Mouse (Mus musculus): ENCODE data around the gene Tex21. TPM values are rescaled to one million over a fixed set of nuclear protein-coding genes. Genes with fewer than 3 reads are reported as not detected.

Tex21 gene
- polyA plus RNA-seq, 2 experiments, result 0.06 to 0.19 TPM

- Histone ChIP-seq H3K4me2 (replicated peaks; ENCODE audit: low read depth, low read length, severe bottlenecking) (no peak overlapping the region), H3K4me1 (ENCODE audit: control insufficient read depth, insufficient read depth, low read length) (0 out of 2 replicates have a peak, but pooled peaks cover 4% of the 10 kb centered on the region), H3K36me3 (ENCODE audit: control insufficient read depth, insufficient read depth, low read length) (peaks cover 54% of the 10 kb centered on the region), H3K27me3 (ENCODE audit: control insufficient read depth, insufficient read depth, low read length) (no peaks in the 10 kb centered on the region), H3K9ac (ENCODE audit: low read depth, low read length, severe bottlenecking) (no peak overlapping the region), H3K9me3 (ENCODE audit: control insufficient read depth, low read length) (no peaks in the 10 kb centered on the region), H3K4me3 (replicated peaks; ENCODE audit: low read length) (no peak overlapping the region), H3K27ac (replicated peaks; ENCODE audit: low read depth, low read length) (no peak overlapping the region)
- TF ChIP-seq POLR2A (IDR thresholded peaks at IDR 0.05; ENCODE audit: borderline replicate concordance, extremely low read depth, insufficient read depth, insufficient read length), result no peak
- no peak for ATAC-seq (ENCODE audit: low FRiP score, low read depth)
- 78% methylated on average over 6 of the region's 6 CpGs for WGBS
- DNase-seq (ENCODE audit: low spot score), result no peak
Observed at GRCm38 (mm10) chr12:76285418-76285817, 38.9 kb upstream of the Tex21 start.

GRCm38 (mm10) chr12:76282532-76283173 lies 36.1 kb upstream of the Tex21 start:
- Histone ChIP-seq H3K27me3 (ENCODE audit: control insufficient read depth, insufficient read depth, low read length) (no peaks in the 10 kb centered on the region), H3K4me2 (replicated peaks; ENCODE audit: low read depth, low read length, severe bottlenecking) (no peak overlapping the region), H3K36me3 (ENCODE audit: control insufficient read depth, insufficient read depth, low read length) (peaks cover 42% of the 10 kb centered on the region), H3K4me1 (ENCODE audit: control insufficient read depth, insufficient read depth, low read length) (0 out of 2 replicates have a peak, but pooled peaks cover 4% of the 10 kb centered on the region), H3K4me3 (replicated peaks; ENCODE audit: low read length) (no peak overlapping the region), H3K9ac (ENCODE audit: low read depth, low read length, severe bottlenecking) (no peak overlapping the region), H3K9me3 (ENCODE audit: control insufficient read depth, low read length) (no peaks in the 10 kb centered on the region), H3K27ac (replicated peaks; ENCODE audit: low read depth, low read length) (no peak overlapping the region)
- ATAC-seq (ENCODE audit: low FRiP score, low read depth) (no peak), DNase-seq (ENCODE audit: low spot score) (no peak)
- 90% methylated on average over 17 of the region's 17 CpGs for WGBS
- no peak for TF ChIP-seq POLR2A (IDR thresholded peaks at IDR 0.05; ENCODE audit: borderline replicate concordance, extremely low read depth, insufficient read depth, insufficient read length)

GRCm38 (mm10) chr12:76282132-76282531 lies 35.6 kb upstream of the Tex21 start:
- DNase-seq (ENCODE audit: low spot score), result peak; percentile 64
- WGBS, result 56% methylated on average over 4 of the region's 4 CpGs
- no peak overlapping the region for H3K4me3 ChIP-seq (replicated peaks; ENCODE audit: low read length)
- TF ChIP-seq POLR2A (IDR thresholded peaks at IDR 0.05; ENCODE audit: borderline replicate concordance, extremely low read depth, insufficient read depth, insufficient read length), result no peak
- peak; percentile 47; the same call in 1 of the 2 replicates for ATAC-seq (ENCODE audit: low FRiP score, low read depth)
- 0 out of 2 replicates have a peak, but pooled peaks cover 4% of the 10 kb centered on the region for H3K4me1 ChIP-seq (ENCODE audit: control insufficient read depth, insufficient read depth, low read length)
- H3K27ac ChIP-seq (replicated peaks; ENCODE audit: low read depth, low read length), result no peak overlapping the region
- H3K4me2 ChIP-seq (replicated peaks; ENCODE audit: low read depth, low read length, severe bottlenecking), result no peak overlapping the region
- peaks cover 41% of the 10 kb centered on the region for H3K36me3 ChIP-seq (ENCODE audit: control insufficient read depth, insufficient read depth, low read length)
- no peak overlapping the region for H3K9ac ChIP-seq (ENCODE audit: low read depth, low read length, severe bottlenecking)
- no peaks in the 10 kb centered on the region for H3K27me3 ChIP-seq (ENCODE audit: control insufficient read depth, insufficient read depth, low read length)
- no peaks in the 10 kb centered on the region for H3K9me3 ChIP-seq (ENCODE audit: control insufficient read depth, low read length)

- Histone ChIP-seq H3K9ac (ENCODE audit: low read depth, low read length, severe bottlenecking) (no peak overlapping the region), H3K4me2 (replicated peaks; ENCODE audit: low read depth, low read length, severe bottlenecking) (no peak overlapping the region), H3K27me3 (ENCODE audit: control insufficient read depth, insufficient read depth, low read length) (no peaks in the 10 kb centered on the region), H3K4me1 (ENCODE audit: control insufficient read depth, insufficient read depth, low read length) (0 out of 2 replicates have a peak, but pooled peaks cover 4% of the 10 kb centered on the region), H3K9me3 (ENCODE audit: control insufficient read depth, low read length) (no peaks in the 10 kb centered on the region), H3K36me3 (ENCODE audit: control insufficient read depth, insufficient read depth, low read length) (peaks cover 39% of the 10 kb centered on the region), H3K4me3 (replicated peaks; ENCODE audit: low read length) (no peak overlapping the region), H3K27ac (replicated peaks; ENCODE audit: low read depth, low read length) (no peak overlapping the region)
- ATAC-seq (ENCODE audit: low FRiP score, low read depth) (no peak), DNase-seq (ENCODE audit: low spot score) (no peak)
- TF ChIP-seq POLR2A (IDR thresholded peaks at IDR 0.05; ENCODE audit: borderline replicate concordance, extremely low read depth, insufficient read depth, insufficient read length), result no peak
- 79% methylated on average over 2 of the region's 2 CpGs for WGBS
Observed at GRCm38 (mm10) chr12:76281111-76281660, 34.6 kb upstream of the Tex21 start.

GRCm38 (mm10) chr12:76280556-76280955 lies 34.0 kb upstream of the Tex21 start:
- 86% methylated on average over 9 of the region's 9 CpGs for WGBS
- Histone ChIP-seq H3K4me1 (ENCODE audit: control insufficient read depth, insufficient read depth, low read length) (0 out of 2 replicates have a peak, but pooled peaks cover 4% of the 10 kb centered on the region), H3K27ac (replicated peaks; ENCODE audit: low read depth, low read length) (no peak overlapping the region), H3K9ac (ENCODE audit: low read depth, low read length, severe bottlenecking) (no peak overlapping the region), H3K4me3 (replicated peaks; ENCODE audit: low read length) (no peak overlapping the region), H3K36me3 (ENCODE audit: control insufficient read depth, insufficient read depth, low read length) (peaks cover 37% of the 10 kb centered on the region), H3K9me3 (ENCODE audit: control insufficient read depth, low read length) (no peaks in the 10 kb centered on the region), H3K27me3 (ENCODE audit: control insufficient read depth, insufficient read depth, low read length) (no peaks in the 10 kb centered on the region), H3K4me2 (replicated peaks; ENCODE audit: low read depth, low read length, severe bottlenecking) (no peak overlapping the region)
- ATAC-seq (ENCODE audit: low FRiP score, low read depth) (no peak), DNase-seq (ENCODE audit: low spot score) (peak; percentile 21)
- no peak for TF ChIP-seq POLR2A (IDR thresholded peaks at IDR 0.05; ENCODE audit: borderline replicate concordance, extremely low read depth, insufficient read depth, insufficient read length)
